Mouse (Mus musculus) A20 (cell line): ENCODE measurements around the gene Mpp6.

ENCODE experiments used
- DNase-seq: peaks from one replicate; pipeline ENCODE4 v3.0.0-alpha.2; 2011; ENCODE audit warnings: low read depth, low spot score

Gene Mpp6

DNA sequence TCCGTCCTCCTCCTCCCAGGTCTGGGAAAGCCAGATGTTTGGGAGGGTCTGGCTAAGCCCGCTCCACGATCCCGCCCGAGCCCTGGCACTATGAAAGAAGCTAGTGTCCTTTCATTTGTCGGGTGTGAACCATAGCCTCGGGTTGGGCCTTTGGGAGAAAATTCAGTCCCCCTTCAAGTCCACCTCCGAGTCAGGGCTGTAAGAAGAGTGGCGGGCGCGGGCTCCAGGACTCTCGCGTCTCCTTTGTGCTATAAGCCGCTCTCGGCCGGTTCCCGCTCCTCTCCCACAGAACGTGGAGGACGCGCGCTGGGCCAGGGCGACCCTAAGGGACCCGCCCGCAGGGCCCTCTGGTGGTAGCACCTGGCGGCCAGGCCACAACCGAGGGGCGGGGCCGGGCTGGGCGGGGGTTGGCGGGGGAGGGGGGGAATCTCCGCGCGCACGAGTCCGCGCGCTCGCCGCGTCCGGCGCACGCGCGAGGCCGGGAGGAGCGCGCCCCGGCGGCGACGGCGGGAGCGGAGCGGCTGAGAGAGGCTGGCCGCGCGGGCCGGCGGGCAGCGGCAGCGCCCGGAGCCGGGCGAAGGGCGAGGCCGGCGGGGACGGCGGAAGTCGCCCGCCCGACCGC is at the start of gene Mpp6:
Mpp6 (plus strand) TSS at position 485 of the 622 bp plus-strand sequence.
- DNase-seq = peak; percentile 87

GRCm38 (mm10) chr6:50066172-50066571 is 43.9 kb upstream of the Mpp6 start:
- no peak for DNase-seq

DNA sequence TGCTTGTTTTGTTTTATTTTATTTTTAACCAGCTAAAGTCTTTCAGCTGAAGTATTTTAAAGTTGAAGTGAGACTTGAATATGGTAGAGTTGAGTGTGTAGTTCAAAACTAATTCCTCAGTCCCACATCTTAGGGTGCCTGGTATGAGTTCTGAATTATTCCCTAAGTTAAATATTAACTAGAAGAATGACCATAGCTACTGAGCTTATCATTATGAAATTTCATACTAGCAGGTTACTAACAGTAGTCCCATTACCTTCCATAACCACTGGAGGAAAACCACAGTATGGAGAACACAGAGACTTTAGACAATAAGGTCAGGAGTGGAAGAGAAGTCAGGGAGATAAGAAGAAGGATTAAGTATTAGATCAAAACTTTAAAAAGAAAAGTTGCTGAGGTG is 41.6 kb upstream of the Mpp6 start:
- DNase-seq = no peak

DNA sequence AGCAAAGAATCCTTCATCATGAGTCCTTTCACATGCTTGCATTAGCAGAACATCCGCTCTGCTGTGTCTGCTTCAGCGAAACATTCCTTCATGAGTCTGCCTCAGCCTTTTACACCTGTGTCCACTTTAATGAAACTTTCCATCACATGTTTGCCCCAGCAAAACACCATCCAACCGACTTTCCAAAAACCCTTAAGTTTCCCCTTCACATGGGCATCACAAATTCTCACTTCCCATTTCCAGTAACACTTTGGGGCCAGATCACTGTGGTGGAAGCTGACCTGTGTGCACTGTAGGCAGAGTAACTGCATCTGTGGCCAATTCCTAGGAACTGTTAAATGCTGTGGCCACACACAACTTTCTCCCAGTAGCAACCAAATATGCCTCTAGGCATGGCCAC is 34.8 kb upstream of the Mpp6 start:
- DNase-seq = no peak

DNA sequence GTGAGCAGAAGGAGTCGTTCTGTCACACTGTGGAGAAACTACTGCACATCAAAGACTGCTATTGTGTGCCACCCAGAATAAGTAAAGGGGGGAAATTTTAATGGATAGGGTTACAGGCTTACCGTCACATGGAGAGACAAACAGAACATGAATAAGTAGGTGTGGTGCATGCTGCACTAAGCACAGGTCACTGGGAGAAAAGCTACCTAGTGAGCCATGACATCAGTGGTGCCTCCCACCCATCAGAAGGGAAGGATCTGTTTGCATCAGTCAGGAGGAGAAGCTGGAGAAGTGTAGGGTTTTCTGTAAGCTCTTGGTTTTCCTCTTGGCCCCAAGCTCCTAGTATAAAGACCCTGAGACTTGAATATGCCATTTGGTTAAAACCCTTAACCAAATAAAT is 33.6 kb upstream of the Mpp6 start:
- no peak for DNase-seq

- no peak for DNase-seq
Observed at GRCm38 (mm10) chr6:50080431-50080830, 29.6 kb upstream of the Mpp6 start.

DNA sequence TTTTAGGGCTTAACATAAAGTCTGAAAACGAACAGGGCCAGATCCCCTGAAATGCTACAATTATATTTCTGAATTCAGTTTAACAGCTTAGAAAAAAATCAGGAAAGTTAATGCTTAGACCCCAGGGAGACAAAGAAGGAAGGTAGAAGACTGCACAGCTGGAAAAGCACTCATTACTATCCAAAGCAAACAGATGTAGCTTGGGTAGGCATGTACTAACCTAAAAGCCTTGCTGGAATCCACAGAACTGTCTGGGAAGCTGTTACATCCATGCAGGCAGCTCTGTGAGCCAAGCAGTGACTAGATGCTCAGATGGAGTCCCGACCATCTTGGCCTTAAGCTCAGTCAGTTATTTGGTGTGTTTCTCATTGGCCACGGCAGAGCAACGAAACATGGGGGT is 24.8 kb upstream of the Mpp6 start:
- DNase-seq = no peak

GRCm38 (mm10) chr6:50089333-50089732 is 20.7 kb upstream of the Mpp6 start:
- DNase-seq = no peak

- no peak for DNase-seq
Observed at GRCm38 (mm10) chr6:50090221-50090620, 19.8 kb upstream of the Mpp6 start.

DNA sequence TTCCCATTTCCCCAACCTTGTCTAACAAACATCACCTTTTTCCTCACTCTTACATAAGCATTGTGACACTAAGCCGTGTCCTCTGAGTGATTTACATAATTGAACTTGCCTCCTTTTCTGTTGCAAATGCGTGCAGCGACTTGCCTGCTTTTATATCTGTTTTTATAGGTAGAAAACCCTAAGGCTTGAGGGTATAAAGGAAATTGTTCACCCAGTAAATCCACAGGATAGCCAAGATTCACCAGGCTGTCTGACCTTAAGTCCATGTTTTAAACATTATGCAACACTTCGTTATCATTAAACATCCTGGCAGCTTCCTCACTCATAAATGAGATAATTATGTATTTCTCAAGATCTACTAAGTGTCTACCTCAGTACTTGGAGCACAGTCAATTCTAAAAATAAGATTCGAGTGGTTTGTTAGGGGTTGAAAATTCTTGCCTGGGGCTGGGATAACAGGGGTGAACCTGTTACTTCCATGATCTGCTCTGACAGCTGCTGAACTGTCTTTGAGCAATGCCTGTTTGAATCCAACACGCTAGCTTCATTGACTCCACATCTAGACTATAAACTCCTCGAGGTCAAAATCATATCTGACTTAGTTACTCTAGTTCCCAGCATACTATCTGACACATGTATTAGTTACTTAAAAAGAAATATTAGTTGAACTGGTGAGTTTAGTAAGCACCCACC is 18.4 kb upstream of the Mpp6 start:
- DNase-seq = no peak

DNA sequence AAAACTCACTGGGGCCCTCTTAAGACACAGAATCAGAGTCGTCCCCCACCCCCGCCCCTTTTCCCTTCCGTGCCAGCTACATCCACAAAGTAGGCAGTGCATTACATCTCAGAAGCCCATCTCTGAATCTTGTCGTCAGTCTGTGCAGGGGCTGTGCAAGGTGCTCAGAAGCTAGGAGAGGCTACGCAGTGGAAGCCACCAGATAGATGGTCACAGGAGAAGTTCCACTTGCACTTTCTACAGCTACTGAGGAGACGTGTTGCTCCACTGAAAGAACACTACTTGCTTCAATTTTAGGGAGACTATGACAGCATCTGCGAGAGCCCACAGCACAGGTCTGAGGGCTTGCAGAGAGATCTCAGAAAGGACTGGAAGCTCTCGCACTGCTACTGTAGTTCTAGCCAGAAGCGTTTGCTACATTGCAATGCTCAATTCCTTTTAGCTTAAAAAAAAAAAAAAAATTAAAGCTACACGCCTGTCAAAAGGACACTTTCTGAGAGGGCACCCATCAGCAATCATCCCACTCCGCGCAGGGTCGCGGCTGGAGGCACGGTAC is 762 bp upstream of the Mpp6 start:
- no peak for DNase-seq

GRCm38 (mm10) chr6:50110379-50110941 is 419 bp downstream of the Mpp6 start:
- peak; percentile 86 for DNase-seq

DNA sequence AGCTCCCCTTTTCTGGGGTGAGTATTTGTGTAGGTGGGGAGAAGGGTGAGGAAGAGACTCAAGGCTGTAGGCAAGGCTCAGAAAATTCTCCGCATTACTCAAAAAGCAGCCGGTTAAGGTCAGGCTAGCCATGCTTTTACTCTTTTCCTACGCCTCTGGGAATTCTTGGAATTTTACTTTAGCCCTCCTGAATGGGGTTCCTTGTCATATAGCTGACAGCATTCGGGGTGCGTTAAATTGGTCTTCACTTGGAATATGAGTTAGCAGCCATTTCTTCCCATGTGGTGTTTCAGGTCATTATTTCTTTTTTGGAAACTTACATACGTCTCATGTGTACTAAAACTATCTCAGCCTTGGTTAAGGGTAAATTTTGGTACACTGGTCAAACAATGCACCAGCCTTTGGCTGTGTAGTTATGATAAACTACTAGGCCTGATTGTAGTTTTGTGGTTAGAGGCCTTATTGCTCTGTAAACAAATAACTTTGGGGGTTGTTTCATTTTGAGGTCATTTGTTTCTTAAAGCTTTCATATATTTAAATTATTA is 1.1 kb downstream of the Mpp6 start:
- peak; percentile 67 for DNase-seq

- DNase-seq = peak; percentile 91
Observed at GRCm38 (mm10) chr6:50112775-50113174, 2.7 kb downstream of the Mpp6 start.

GRCm38 (mm10) chr6:50114280-50114679 is 4.2 kb downstream of the Mpp6 start:
- peak; percentile 81 for DNase-seq

GRCm38 (mm10) chr6:50120931-50121330 is 10.9 kb downstream of the Mpp6 start:
- DNase-seq = no peak

DNA sequence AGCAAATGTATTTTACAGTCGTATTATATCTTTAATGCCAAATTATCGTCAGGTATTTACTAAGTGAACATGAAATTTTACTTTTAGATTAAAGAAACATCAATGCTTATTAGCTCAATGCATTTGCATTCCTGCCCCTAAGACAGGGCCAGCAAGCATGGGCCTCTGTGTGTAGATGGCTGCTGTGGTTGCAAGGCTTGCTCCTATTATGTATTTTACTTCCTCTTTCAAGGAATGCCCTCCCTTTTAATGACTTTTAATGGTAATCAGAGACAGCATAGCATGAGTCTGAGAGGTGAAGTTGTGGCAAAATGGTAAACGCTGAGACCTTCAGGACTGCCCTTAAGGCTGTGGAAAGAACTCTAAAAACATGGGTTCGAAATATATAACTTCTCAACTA is 12.8 kb downstream of the Mpp6 start:
- DNase-seq = no peak

DNA sequence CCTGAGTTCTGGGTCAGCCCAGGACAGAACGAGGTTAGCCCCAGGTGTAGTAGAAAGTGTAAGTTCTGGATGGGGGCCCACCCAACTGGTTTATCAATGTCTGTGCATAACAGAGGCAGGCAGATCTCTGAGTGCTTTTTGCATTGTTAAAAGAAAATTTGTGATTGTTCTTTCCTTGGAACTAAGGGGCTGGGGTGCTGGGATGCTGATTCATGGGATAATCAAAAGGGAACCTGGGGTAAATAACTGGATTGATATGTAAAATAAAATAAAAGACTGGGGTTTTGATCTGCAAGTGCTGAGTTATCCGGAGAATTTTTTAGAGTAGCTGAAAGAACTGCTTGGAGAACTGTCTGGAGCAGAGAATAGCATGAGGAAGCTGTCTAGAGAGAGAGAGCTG is 14.2 kb downstream of the Mpp6 start:
- no peak for DNase-seq

DNA sequence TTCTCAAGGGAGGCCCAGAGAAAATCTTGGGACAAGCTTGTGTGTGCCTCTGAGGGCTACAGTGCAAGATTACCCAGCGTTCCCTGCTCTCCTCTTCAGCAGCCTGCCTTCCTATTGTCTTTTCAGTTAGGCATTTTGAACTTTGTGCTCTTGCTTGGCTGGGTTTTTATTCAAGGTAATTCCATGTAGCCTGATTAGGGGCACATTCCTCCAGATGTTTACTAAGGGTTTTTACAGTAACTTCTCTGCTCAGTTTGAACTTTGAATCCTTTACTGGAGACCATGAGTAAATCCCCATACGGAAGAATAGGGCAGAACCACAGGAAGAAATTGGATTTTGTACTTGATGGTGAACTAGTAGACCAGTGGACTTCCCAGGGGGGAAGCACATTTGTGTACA is 16.3 kb downstream of the Mpp6 start:
- DNase-seq = no peak

DNA sequence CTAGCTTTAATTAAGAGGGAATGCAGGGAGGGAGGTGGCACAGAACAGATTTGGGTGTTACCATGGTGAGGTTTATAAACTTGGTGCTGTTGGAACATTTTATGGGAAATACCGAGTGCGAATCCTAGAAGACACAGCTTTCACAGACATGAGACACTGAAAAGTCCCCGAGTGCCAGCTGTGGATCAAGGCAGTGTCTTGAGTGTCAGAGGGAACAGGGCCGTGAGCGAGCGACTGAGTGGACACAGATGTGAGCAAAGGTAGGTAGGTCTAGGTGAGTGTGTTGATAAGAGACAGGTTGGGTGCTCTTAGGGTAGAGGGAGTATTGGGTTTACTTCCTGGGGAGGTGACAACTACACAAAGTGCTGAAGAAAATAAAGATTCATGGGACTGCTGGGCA is 17.5 kb downstream of the Mpp6 start:
- DNase-seq = no peak

- no peak for DNase-seq
Observed at GRCm38 (mm10) chr6:50137651-50138050, 27.6 kb downstream of the Mpp6 start.

DNA sequence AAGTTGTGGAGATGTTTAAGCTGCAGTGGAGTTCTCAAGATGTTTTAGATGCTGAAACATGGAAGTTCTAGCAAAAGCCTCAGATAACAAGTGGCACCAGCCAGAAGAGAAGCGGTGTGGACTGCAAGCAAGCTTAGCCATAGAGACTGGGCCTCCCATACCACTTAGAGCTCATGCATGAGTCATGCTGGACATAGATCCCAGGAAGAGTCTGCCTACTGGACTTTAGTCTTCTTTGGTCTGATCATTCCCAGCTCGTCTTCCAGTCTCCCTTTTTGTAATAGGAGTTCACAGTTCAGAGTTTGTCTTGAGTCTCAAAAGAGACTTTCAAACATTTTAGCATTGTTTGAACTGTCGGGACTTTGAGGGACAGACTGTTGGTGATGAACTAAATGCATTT is 29.5 kb downstream of the Mpp6 start:
- DNase-seq = no peak

DNA sequence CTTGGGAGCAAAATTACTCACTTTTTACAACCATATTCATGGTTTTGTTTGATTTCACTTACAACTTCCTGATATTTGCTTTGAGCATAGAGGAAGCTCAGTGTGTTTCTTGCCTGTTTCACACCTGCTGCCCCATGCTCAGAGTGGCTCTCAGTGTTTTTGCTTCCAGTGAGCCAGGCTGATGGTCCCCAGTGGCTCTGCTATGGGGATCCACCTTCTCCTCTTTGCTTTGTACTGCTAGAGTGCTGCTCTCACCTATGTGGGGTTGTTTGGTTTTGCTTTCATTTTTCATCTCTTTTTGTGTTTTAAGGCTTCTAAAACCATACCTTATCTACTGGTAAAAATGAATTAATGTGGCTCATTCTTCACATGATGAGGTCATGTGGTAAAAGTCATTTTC is 36.1 kb downstream of the Mpp6 start:
- peak; percentile 69 for DNase-seq
